Mouse (Mus musculus) heart, adult 10 weeks (tissue): Measurements from ENCODE around the gene Kng2. TPM values are rescaled to one million over a fixed set of nuclear protein-coding genes. Genes with fewer than 3 reads are reported as not detected.

Experiments used
- polyA plus RNA-seq: library from polyadenylated mRNA; stranded (reverse); fragments of 350-450 nt; fragmentation: Illumina TruSeq; extraction: RNeasy Lipid Tissue Mini Kit (QIAGEN cat#74804); gene quantifications from one replicate; pipeline ENCODE4 v1.2.3, GENCODE M21; 2014; ENCODE audit warnings: low read depth, low replicate concordance

The Kng2 gene
- 0.71 TPM for polyA plus RNA-seq

GRCm38 (mm10) chr16:23028966-23029600, at the start of gene Kng2:
Gene Kng2 (minus strand): TSS chr16:23029482.

DNA sequence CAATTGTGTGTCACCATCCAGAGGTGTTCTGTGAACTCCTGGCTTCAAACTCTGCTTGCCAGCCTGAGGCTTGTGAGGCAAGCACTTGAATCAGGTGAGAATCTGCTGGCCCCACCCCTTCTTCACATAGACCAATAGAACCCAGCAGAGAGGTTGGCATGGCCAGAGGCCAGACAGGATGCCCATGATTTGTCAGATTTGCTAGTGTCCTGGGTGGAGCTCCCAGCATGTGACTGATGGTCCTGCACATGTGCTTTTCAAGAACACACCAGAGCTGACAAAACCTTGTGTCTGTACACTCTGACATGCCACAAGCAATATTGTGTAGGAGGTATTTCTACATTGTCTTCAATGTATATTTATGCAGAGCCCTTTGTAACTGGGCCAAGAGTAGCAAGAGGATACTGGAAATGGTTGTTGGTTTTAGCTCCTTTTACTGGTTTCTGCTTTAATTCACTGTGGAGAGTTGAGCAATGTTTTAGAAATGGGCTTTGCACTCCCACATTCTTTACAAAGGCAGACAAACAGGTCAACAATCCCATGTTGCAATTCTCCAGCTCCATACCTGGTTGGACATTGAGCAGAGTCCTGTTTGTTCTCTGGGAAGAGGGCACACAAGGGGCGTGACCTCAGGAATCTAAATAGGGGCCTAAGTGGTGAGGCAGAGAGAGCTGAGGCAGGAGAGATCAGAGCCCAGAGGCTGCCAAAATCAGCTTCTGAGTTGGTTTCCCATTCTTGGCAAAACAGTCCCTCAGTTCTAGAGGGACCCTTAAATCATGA, 28.6 kb upstream of the Kng2 start, which contains the start of gene Kng1:
Gene Kng1 (plus strand): TSS at position 198 of the 780 bp plus-strand sequence.

DNA sequence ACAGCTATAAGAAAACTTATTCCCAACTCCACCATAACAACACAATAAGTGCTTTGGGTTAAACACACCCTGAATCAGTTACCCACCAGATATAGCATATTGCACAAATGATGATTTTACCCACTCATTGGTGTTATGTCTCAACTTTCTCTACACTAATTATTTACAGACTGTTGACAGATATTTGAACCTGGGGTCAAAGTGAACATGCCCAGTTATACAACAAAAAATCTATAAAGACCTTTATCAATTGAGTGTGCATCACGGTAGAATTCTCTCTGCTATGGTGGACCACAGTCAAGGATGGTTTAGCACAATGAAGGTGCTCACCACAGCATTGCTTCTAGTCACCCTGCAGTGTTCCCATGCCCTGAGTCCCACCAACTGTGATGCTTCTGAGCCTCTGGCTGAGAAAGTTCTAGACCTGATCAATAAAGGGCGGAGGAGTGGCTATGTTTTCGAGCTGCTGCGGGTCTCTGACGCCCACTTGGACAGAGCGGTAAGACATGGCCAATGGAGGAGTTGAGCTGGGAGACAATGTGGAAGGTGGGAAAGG, 78.4 kb downstream of the Kng2 start, which contains the start of gene Hrg:
Gene Hrg (plus strand): TSS at position 233 of the 556 bp plus-strand sequence.

Other genes with a start within 250 kb of the Kng2 start
- gene Crygs, start 217.9 kb downstream of the Kng2 start, polyA plus RNA-seq = not detected
- 11.7 TPM for gene Tbccd1, start 171.8 kb downstream of the Kng2 start, polyA plus RNA-seq
- gene Dnajb11, start 171.6 kb downstream of the Kng2 start, polyA plus RNA-seq = 53.6 TPM
- 21.7 TPM for gene Ahsg, start 138.2 kb downstream of the Kng2 start, polyA plus RNA-seq
- 0.73 TPM for gene Fetub, start 111.1 kb downstream of the Kng2 start, polyA plus RNA-seq
- gene Hrg, start 78.4 kb downstream of the Kng2 start, polyA plus RNA-seq = 0.26 TPM
- 1.0 TPM for gene Kng1, start 28.4 kb upstream of the Kng2 start, polyA plus RNA-seq
- gene Eif4a2, start 78.0 kb upstream of the Kng2 start, polyA plus RNA-seq = 686 TPM
- gene Rfc4, start 98.3 kb upstream of the Kng2 start, polyA plus RNA-seq = 12.4 TPM
- gene Adipoq, start 117.1 kb upstream of the Kng2 start, polyA plus RNA-seq = 21.3 TPM
- 7.8 TPM for gene St6gal1, start 195.3 kb upstream of the Kng2 start, polyA plus RNA-seq